Mouse (Mus musculus): Measurements from ENCODE around the gene Pdzd7. TPM values are rescaled to one million over a fixed set of nuclear protein-coding genes. Genes with fewer than 3 reads are reported as not detected.

Gene Pdzd7
- total RNA-seq, 1 experiment = 0.45 TPM

DNA sequence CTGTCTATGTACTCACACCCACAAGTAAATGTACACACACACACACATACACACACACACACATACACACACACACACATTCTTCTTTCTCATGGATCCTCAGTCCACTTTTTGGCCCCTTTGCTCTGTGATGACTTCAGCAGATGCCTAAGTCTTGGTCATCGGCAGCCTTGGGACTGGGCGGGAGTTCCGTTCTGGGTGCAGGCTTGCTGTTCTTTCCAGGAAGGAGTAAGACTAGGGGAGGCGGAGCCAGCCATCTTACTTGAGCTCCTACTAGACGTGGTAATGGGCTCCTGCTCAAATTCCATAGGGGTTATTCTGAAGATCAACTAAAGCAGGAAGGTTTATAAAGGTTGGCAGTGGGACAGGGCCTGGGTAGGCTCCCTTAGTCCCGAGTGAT lies 25.2 kb downstream of the Pdzd7 start:
- Histone ChIP-seq H3K27ac (ENCODE audit: insufficient read depth, low read depth, low read length, poor library complexity, severe bottlenecking) (no peak overlapping the region), H3K4me1 (ENCODE audit: control insufficient read depth in 2 of 2, insufficient read depth in 2 of 2, low read length in 2 of 2, poor library complexity in 1 of 2) (peaks cover under 1 to 24% of the 10 kb centered on the region in 2 experiments; a peak in 3 of 4 replicates), H3K9me3 (ENCODE audit: control insufficient read depth, insufficient read depth, low read depth, low read length) (no peaks in the 10 kb centered on the region), H3K9ac (ENCODE audit: insufficient read depth, low read depth, low read length, poor library complexity, severe bottlenecking) (no peak overlapping the region), H3K36me3 (ENCODE audit: control insufficient read depth, insufficient read depth, low read length, poor library complexity, severe bottlenecking) (peaks cover 13% of the 10 kb centered on the region; the same call in 1 of the 2 replicates), H3K4me3 (ENCODE audit: insufficient read depth in 1 of 2, low read depth in 1 of 2, low read length in 2 of 2, poor library complexity in 1 of 2, severe bottlenecking in 1 of 2) (no peak overlapping the region)
- no peak for DNase-seq (ENCODE audit: low read depth, low spot score)
- in situ Hi-C loops (cut with MboI; ENCODE audit: low sequenced_read_pairs in 2 of 2, unreplicated experiment in 2 of 2) = no loop called here
- no peak for TF ChIP-seq HCFC1 (IDR thresholded peaks at IDR 0.05; ENCODE audit: borderline replicate concordance, insufficient read depth, low read length)
- TF ChIP-seq ZNF384 (IDR thresholded peaks at IDR 0.05; ENCODE audit: low read depth, low read length) = no peak
- TF ChIP-seq MAFK (IDR thresholded peaks at IDR 0.05; ENCODE audit: insufficient read depth, low read depth, low read length) = no peak
- TF ChIP-seq CHD2 (IDR thresholded peaks at IDR 0.05; ENCODE audit: low read depth, low read length) = no peak
- no peak for TF ChIP-seq ZC3H11A (IDR thresholded peaks at IDR 0.05; ENCODE audit: borderline replicate concordance, low read depth, low read length)

DNA sequence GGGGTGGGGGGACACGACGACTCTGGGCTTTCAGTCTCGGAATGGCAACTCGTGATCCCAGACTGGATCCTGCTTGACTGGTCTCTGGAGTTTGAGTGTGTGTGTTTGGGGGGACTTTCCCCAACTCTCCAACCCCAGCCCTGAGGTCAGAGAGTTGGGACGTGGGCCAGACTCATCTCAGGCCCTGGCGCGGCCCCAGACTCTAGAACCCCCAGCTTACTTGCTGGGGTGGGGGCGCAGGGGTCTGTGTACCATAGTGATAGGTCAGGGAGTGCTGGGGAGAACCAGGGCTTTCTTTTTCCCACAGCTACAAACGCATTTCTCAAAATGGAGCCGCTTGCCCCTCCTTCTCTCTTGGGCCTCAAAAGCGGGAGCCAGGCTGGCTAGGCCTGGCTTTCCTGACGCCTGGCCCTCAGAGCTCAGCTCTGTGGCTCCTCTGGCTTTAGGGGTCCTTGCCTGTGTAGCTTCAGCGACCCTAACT lies 27.1 kb downstream of the Pdzd7 start:
- in situ Hi-C loops (cut with MboI; ENCODE audit: low sequenced_read_pairs in 2 of 2, unreplicated experiment in 2 of 2) = no loop called here
- H3K36me3 ChIP-seq (ENCODE audit: control insufficient read depth, insufficient read depth, low read length, poor library complexity, severe bottlenecking) = peaks cover 3% of the 10 kb centered on the region; the same call in 1 of the 2 replicates
- TF ChIP-seq CHD2 (IDR thresholded peaks at IDR 0.05; ENCODE audit: low read depth, low read length) (no peak), MAFK (IDR thresholded peaks at IDR 0.05; ENCODE audit: insufficient read depth, low read depth, low read length) (no peak), HCFC1 (IDR thresholded peaks at IDR 0.05; ENCODE audit: borderline replicate concordance, insufficient read depth, low read length) (no peak), ZNF384 (IDR thresholded peaks at IDR 0.05; ENCODE audit: low read depth, low read length) (no peak), ZC3H11A (IDR thresholded peaks at IDR 0.05; ENCODE audit: borderline replicate concordance, low read depth, low read length) (no peak)
- DNase-seq (ENCODE audit: low read depth, low spot score) = no peak
- peak overlapping the region; percentile 62 to 72 for H3K4me3 ChIP-seq (ENCODE audit: insufficient read depth in 1 of 2, low read depth in 1 of 2, low read length in 2 of 2, poor library complexity in 1 of 2, severe bottlenecking in 1 of 2)
- peaks cover 8 to 17% of the 10 kb centered on the region in 2 experiments for H3K4me1 ChIP-seq (ENCODE audit: control insufficient read depth in 2 of 2, insufficient read depth in 2 of 2, low read length in 2 of 2, poor library complexity in 1 of 2)
- no peak overlapping the region for H3K27ac ChIP-seq (ENCODE audit: insufficient read depth, low read depth, low read length, poor library complexity, severe bottlenecking)
- H3K9me3 ChIP-seq (ENCODE audit: control insufficient read depth, insufficient read depth, low read depth, low read length) = no peaks in the 10 kb centered on the region
- peak overlapping the region; percentile 78 for H3K9ac ChIP-seq (ENCODE audit: insufficient read depth, low read depth, low read length, poor library complexity, severe bottlenecking)

DNA sequence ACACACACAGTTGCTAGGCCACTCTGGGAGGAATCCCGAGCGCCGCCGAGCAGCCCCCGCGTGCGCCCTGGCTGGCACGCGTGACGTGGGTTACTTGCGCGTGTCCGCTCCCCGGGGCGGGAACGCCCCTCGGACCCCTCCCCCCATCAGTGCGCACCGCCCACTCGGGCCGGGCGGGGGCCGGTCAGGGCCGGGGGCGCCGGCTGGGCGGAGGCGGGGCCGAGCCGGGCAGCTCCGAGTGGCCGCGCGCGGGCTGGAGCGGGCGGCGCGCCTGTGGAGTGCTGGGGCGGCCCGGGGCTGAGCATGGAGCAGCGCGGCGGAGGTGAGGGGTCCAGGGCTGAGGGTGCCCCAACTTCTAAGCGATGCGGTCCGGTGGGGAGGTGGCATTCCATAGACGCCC lies 27.6 kb downstream of the Pdzd7 start:
- Histone ChIP-seq H3K36me3 (ENCODE audit: control insufficient read depth, insufficient read depth, low read length, poor library complexity, severe bottlenecking) (peaks cover 3% of the 10 kb centered on the region; the same call in 1 of the 2 replicates), H3K27ac (ENCODE audit: insufficient read depth, low read depth, low read length, poor library complexity, severe bottlenecking) (no peak overlapping the region), H3K9me3 (ENCODE audit: control insufficient read depth, insufficient read depth, low read depth, low read length) (no peaks in the 10 kb centered on the region), H3K4me3 (ENCODE audit: insufficient read depth in 1 of 2, low read depth in 1 of 2, low read length in 2 of 2, poor library complexity in 1 of 2, severe bottlenecking in 1 of 2) (peak overlapping the region; percentile 62 to 72), H3K4me1 (ENCODE audit: control insufficient read depth in 2 of 2, insufficient read depth in 2 of 2, low read length in 2 of 2, poor library complexity in 1 of 2) (peaks cover 13 to 17% of the 10 kb centered on the region in 2 experiments), H3K9ac (ENCODE audit: insufficient read depth, low read depth, low read length, poor library complexity, severe bottlenecking) (peak overlapping the region; percentile 71)
- no peak for DNase-seq (ENCODE audit: low read depth, low spot score)
- in situ Hi-C loops (cut with MboI; ENCODE audit: low sequenced_read_pairs in 2 of 2, unreplicated experiment in 2 of 2) = no loop called here
- TF ChIP-seq CHD2 (IDR thresholded peaks at IDR 0.05; ENCODE audit: low read depth, low read length) (no peak), MAFK (IDR thresholded peaks at IDR 0.05; ENCODE audit: insufficient read depth, low read depth, low read length) (no peak), ZC3H11A (IDR thresholded peaks at IDR 0.05; ENCODE audit: borderline replicate concordance, low read depth, low read length) (no peak), ZNF384 (IDR thresholded peaks at IDR 0.05; ENCODE audit: low read depth, low read length) (no peak), HCFC1 (IDR thresholded peaks at IDR 0.05; ENCODE audit: borderline replicate concordance, insufficient read depth, low read length) (no peak)

GRCm38 (mm10) chr19:45017216-45017771 lies 28.2 kb downstream of the Pdzd7 start:
- peak overlapping the region; percentile 71 for H3K9ac ChIP-seq (ENCODE audit: insufficient read depth, low read depth, low read length, poor library complexity, severe bottlenecking)
- H3K4me1 ChIP-seq (ENCODE audit: control insufficient read depth in 2 of 2, insufficient read depth in 2 of 2, low read length in 2 of 2, poor library complexity in 1 of 2) = peaks cover 16 to 19% of the 10 kb centered on the region in 2 experiments

More at GRCm38 (mm10) chr19:45017216-45017771, 28.2 kb downstream of the Pdzd7 start:
- H3K36me3 ChIP-seq (ENCODE audit: control insufficient read depth, insufficient read depth, low read length, poor library complexity, severe bottlenecking) = peaks cover 4% of the 10 kb centered on the region
- peak overlapping the region; percentile 62 to 72 for H3K4me3 ChIP-seq (ENCODE audit: insufficient read depth in 1 of 2, low read depth in 1 of 2, low read length in 2 of 2, poor library complexity in 1 of 2, severe bottlenecking in 1 of 2)
- no peak for DNase-seq (ENCODE audit: low read depth, low spot score)
- in situ Hi-C loops (cut with MboI; ENCODE audit: low sequenced_read_pairs in 2 of 2, unreplicated experiment in 2 of 2) = no loop called here
- no peaks in the 10 kb centered on the region for H3K9me3 ChIP-seq (ENCODE audit: control insufficient read depth, insufficient read depth, low read depth, low read length)
- no peak overlapping the region for H3K27ac ChIP-seq (ENCODE audit: insufficient read depth, low read depth, low read length, poor library complexity, severe bottlenecking)
- no peak for TF ChIP-seq ZNF384 (IDR thresholded peaks at IDR 0.05; ENCODE audit: low read depth, low read length)
- TF ChIP-seq CHD2 (IDR thresholded peaks at IDR 0.05; ENCODE audit: low read depth, low read length) = no peak
- TF ChIP-seq ZC3H11A (IDR thresholded peaks at IDR 0.05; ENCODE audit: borderline replicate concordance, low read depth, low read length) = no peak
- TF ChIP-seq MAFK (IDR thresholded peaks at IDR 0.05; ENCODE audit: insufficient read depth, low read depth, low read length) = no peak
- TF ChIP-seq HCFC1 (IDR thresholded peaks at IDR 0.05; ENCODE audit: borderline replicate concordance, insufficient read depth, low read length) = no peak
